Mouse (Mus musculus) gastrocnemius, postnatal 14 days (tissue): ENCODE measurements around the gene Slc22a18. TPM values are rescaled to one million over a fixed set of nuclear protein-coding genes. Genes with fewer than 3 reads are reported as not detected.

Source experiments
- DNase-seq: peaks from one replicate; pipeline ENCODE4 v3.0.0; 2021; ENCODE audit warnings: mixed read lengths
- intact Hi-C: fragments of 180-260 bp; cut with DNase I; formaldehyde crosslinking; loops from one replicate; pipeline ENCODE4 v1.15.1; 2025; ENCODE audit warnings: low total_unique reads
- total RNA-seq, 2 experiments: library from RNA; stranded (reverse); gene quantifications; 2 replicates each; pipeline ENCODE4 v1.2.3; 2021

The Slc22a18 gene
- total RNA-seq, 2 experiments from 2014 or later = 0.31 to 0.35 TPM

GRCm38 (mm10) chr7:143461294-143461870, 12.2 kb upstream of the Slc22a18 start:
- intact Hi-C loops = no loop called here
- DNase-seq = no peak

GRCm38 (mm10) chr7:143461920-143462319, 11.6 kb upstream of the Slc22a18 start:
- no peak for DNase-seq
- intact Hi-C loops = no loop called here

GRCm38 (mm10) chr7:143462516-143462915, 11.0 kb upstream of the Slc22a18 start:
- intact Hi-C loops = no loop called here
- DNase-seq = no peak

GRCm38 (mm10) chr7:143463865-143464415, 9.6 kb upstream of the Slc22a18 start:
- intact Hi-C loops = no loop called here
- DNase-seq = peak; percentile 82

GRCm38 (mm10) chr7:143464811-143465560, 8.6 kb upstream of the Slc22a18 start:
- DNase-seq = peak; percentile 53
- intact Hi-C loops = loop anchor here (5.0 kb wide), 1 partner anchor 368 kb away; no protein-coding TSS in a partner anchor

- intact Hi-C loops = loop anchor here (2.0 to 5.0 kb wide), 2 partner anchors 311 to 369 kb away; no protein-coding TSS in a partner anchor
- peak; percentile 84 for DNase-seq
Observed at GRCm38 (mm10) chr7:143466099-143466677, 7.3 kb upstream of the Slc22a18 start.

GRCm38 (mm10) chr7:143467714-143468113, 5.8 kb upstream of the Slc22a18 start:
- no peak for DNase-seq
- intact Hi-C loops = loop anchor here (2.0 to 5.0 kb wide), 2 partner anchors 313 to 370 kb away; no protein-coding TSS in a partner anchor

- peak; percentile 84 for DNase-seq
- intact Hi-C loops = loop anchor here (5.0 to 10.0 kb wide), 2 partner anchors 373 to 465 kb away; partner anchors contain the start of gene Tspan32
Observed at GRCm38 (mm10) chr7:143469946-143470345, 3.6 kb upstream of the Slc22a18 start.

- intact Hi-C loops = loop anchor here (10.0 kb wide), 1 partner anchor 470 kb away; the partner anchor contains the start of gene Tspan32
- no peak for DNase-seq
Observed at GRCm38 (mm10) chr7:143474811-143475210, 1.3 kb downstream of the Slc22a18 start.

- intact Hi-C loops = loop anchor here (10.0 kb wide), 1 partner anchor 471 kb away; the partner anchor contains the start of gene Tspan32
- no peak for DNase-seq
Observed at GRCm38 (mm10) chr7:143475876-143476275, 2.3 kb downstream of the Slc22a18 start.

GRCm38 (mm10) chr7:143476702-143477335, 3.3 kb downstream of the Slc22a18 start:
- intact Hi-C loops = loop anchor here (10.0 kb wide), 1 partner anchor 472 kb away; the partner anchor contains the start of gene Tspan32
- no peak for DNase-seq

GRCm38 (mm10) chr7:143477800-143478199, 4.3 kb downstream of the Slc22a18 start:
- no peak for DNase-seq
- intact Hi-C loops = loop anchor here (10.0 kb wide), 1 partner anchor 473 kb away; the partner anchor contains the start of gene Tspan32

- peak; percentile 71 for DNase-seq
- intact Hi-C loops = loop anchor here (10.0 kb wide), 1 partner anchor 274 kb away; the partner anchor contains the start of gene Osbpl5
Observed at GRCm38 (mm10) chr7:143480498-143480897, 7.0 kb downstream of the Slc22a18 start.

GRCm38 (mm10) chr7:143481806-143482387, 8.4 kb downstream of the Slc22a18 start:
- intact Hi-C loops = loop anchor here (10.0 kb wide), 1 partner anchor 273 kb away; the partner anchor contains the start of gene Osbpl5
- DNase-seq = no peak

GRCm38 (mm10) chr7:143482541-143482940, 9.0 kb downstream of the Slc22a18 start:
- intact Hi-C loops = loop anchor here (10.0 kb wide), 1 partner anchor 272 kb away; the partner anchor contains the start of gene Osbpl5

GRCm38 (mm10) chr7:143489735-143490134, 16.2 kb downstream of the Slc22a18 start:
- intact Hi-C loops = loop anchor here (10.0 kb wide), 1 partner anchor 265 kb away; the partner anchor contains the start of gene Osbpl5

More at GRCm38 (mm10) chr7:143482541-143482940, 9.0 kb downstream of the Slc22a18 start:
- DNase-seq = no peak

GRCm38 (mm10) chr7:143493616-143494126, 20.1 kb downstream of the Slc22a18 start:
- DNase-seq = no peak
- intact Hi-C loops = no loop called here

More at GRCm38 (mm10) chr7:143489735-143490134, 16.2 kb downstream of the Slc22a18 start:
- DNase-seq = no peak
